Mouse (Mus musculus) left cerebral cortex, postnatal 10 days (tissue): ENCODE measurements around the gene Pak4. TPM values are rescaled to one million over a fixed set of nuclear protein-coding genes. Genes with fewer than 3 reads are reported as not detected.
A peak's percentile ranks its signal among the peaks of the same experiment; 100 is the strongest.
"Not testable (repeated sequence)": the region's sequence is repeated elsewhere in the genome, so short reads cannot be mapped to it uniquely, and the experiment has no call there.

Experiments
- DNase-seq, 2 experiments: peaks; one replicate each; pipeline ENCODE4 v3.0.0; 2021 to 2022; ENCODE audit warnings: low spot score in 2 of 2, mixed read lengths in 1 of 2; ENCODE audit errors: extremely low spot score in 1 of 2
- intact Hi-C: fragments of 180-260 bp; cut with DNase I; formaldehyde crosslinking; loops from one replicate; pipeline ENCODE4 v1.15.1; 2025
- microRNA-seq: library from miRNA; unstranded; fragments of <30 nt; microRNA quantifications from one replicate; pipeline ENCODE4 v1.2.0, GENCODE M21; 2022
- total RNA-seq, 2 experiments: library from RNA; stranded (reverse); gene quantifications; 2 replicates each; pipeline ENCODE4 v1.2.3; 2021

Pak4 gene
- total RNA-seq, 2 experiments from 2014 or later = 7.7 to 8.2 TPM

- intact Hi-C loops = no loop called here
- no peak for DNase-seq
These were observed 53.9 kb downstream of the Pak4 start for GRCm38 (mm10) chr7:28544051-28544601.

GRCm38 (mm10) chr7:28540526-28540925 lies 57.5 kb downstream of the Pak4 start, which contains the start of gene Sycn:
Sycn (plus strand) TSS chr7:28540885.
- intact Hi-C loops = no loop called here
- DNase-seq = no peak

GRCm38 (mm10) chr7:28538886-28539285 lies 59.1 kb downstream of the Pak4 start:
- DNase-seq, intact Hi-C loops: not testable (repeated sequence)

GRCm38 (mm10) chr7:28532005-28532404 lies 66.0 kb downstream of the Pak4 start:
- DNase-seq = no peak
- intact Hi-C loops = no loop called here

GRCm38 (mm10) chr7:28527922-28528719 lies 69.9 kb downstream of the Pak4 start:
- intact Hi-C loops = loop anchor here (5.0 kb wide), 1 partner anchor 81 kb away; no protein-coding TSS in a partner anchor
- peak in 1 of 2 experiments; percentile 84 for DNase-seq

- DNase-seq, intact Hi-C loops: not testable (repeated sequence)
These were observed 75.4 kb downstream of the Pak4 start, which contains the start of gene Ifnl3 for GRCm38 (mm10) chr7:28522536-28522935. Ifnl3 (plus strand) TSS chr7:28522836.

- no peak for DNase-seq
- intact Hi-C loops = no loop called here
These were observed 86.5 kb downstream of the Pak4 start for GRCm38 (mm10) chr7:28511441-28511840.

- intact Hi-C loops, DNase-seq: not testable (repeated sequence)
These were observed 87.5 kb downstream of the Pak4 start, which contains the start of gene Ifnl2 for GRCm38 (mm10) chr7:28510405-28510974. Ifnl2 (minus strand) TSS chr7:28510455.

- intact Hi-C loops, DNase-seq: not testable (repeated sequence)
These were observed 88.9 kb downstream of the Pak4 start for GRCm38 (mm10) chr7:28509121-28509520.

Small RNAs within 50 kb of the gene (microRNA-seq; reads per million reads assigned to microRNA genes)
- gene Mir7049 = 1.7 reads per million

Other genes with a start within 250 kb of the Pak4 start
- gene Rps16, start 247.5 kb downstream of the Pak4 start, total RNA-seq = 100 to 1,000 TPM; 642 to 668 TPM
- gene Plekhg2, start 225.6 kb downstream of the Pak4 start, total RNA-seq = 10 to 100 TPM; 10.0 to 12.3 TPM
- gene Zfp36, start 217.9 kb downstream of the Pak4 start, total RNA-seq = 1 to 10 TPM; 1.8 to 2.4 TPM
- 10 to 100 TPM; 18.5 to 19.3 TPM for gene Med29, start 205.5 kb downstream of the Pak4 start, total RNA-seq
- gene Paf1, start 205.2 kb downstream of the Pak4 start, total RNA-seq = 10 to 100 TPM; 65.3 to 66.1 TPM
- gene Gmfg, start 160.7 kb downstream of the Pak4 start, total RNA-seq = 1 to 10 TPM; 3.3 to 5.0 TPM
- gene Lrfn1, start 146.2 kb downstream of the Pak4 start, total RNA-seq = 100 to 1,000 TPM; 106 to 112 TPM
- gene Ifnl2, start 87.7 kb downstream of the Pak4 start, total RNA-seq = not detected
- gene Ifnl3, start 75.3 kb downstream of the Pak4 start, total RNA-seq = not detected
- not detected for gene Sycn, start 57.3 kb downstream of the Pak4 start, total RNA-seq
- under 1 TPM in 1 of 2 experiments, not detected in 1; 0.21 TPM for gene Nccrp1, start 50.9 kb downstream of the Pak4 start, total RNA-seq
- 10 to 100 TPM; 55.9 to 58.4 TPM for gene Samd4b, start within 50 bp of the Pak4 start, total RNA-seq
- gene Acp7, start 33.1 kb upstream of the Pak4 start, total RNA-seq = 1 to 10 TPM in 1 of 2 experiments, under 1 TPM in 1; 0.55 to 1.8 TPM
- 10 to 100 TPM; 16.0 to 19.8 TPM for gene Fbxo27, start 94.7 kb upstream of the Pak4 start, total RNA-seq
- 1 to 10 TPM; 1.5 to 2.5 TPM for gene Fbxo17, start 118.6 kb upstream of the Pak4 start, total RNA-seq
- gene Mrps12, start 143.6 kb upstream of the Pak4 start, total RNA-seq = 10 to 100 TPM; 53.9 to 54.7 TPM
- 10 to 100 TPM; 15.6 to 16.0 TPM for gene Sars2, start 143.8 kb upstream of the Pak4 start, total RNA-seq
- 1 to 10 TPM in 1 of 2 experiments, under 1 TPM in 1; 0.45 to 1.4 TPM for gene Ccer2, start 158.0 kb upstream of the Pak4 start, total RNA-seq
- 100 to 1,000 TPM; 131 to 154 TPM for gene Sirt2, start 168.6 kb upstream of the Pak4 start, total RNA-seq
- gene Nfkbib, start 169.3 kb upstream of the Pak4 start, total RNA-seq = 10 to 100 TPM; 34.7 to 39.6 TPM
- gene Rinl, start 190.8 kb upstream of the Pak4 start, total RNA-seq = 1 to 10 TPM in 1 of 2 experiments, under 1 TPM in 1; 0.83 to 3.5 TPM
- gene Hnrnpl, start 210.4 kb upstream of the Pak4 start, total RNA-seq = 100 to 1,000 TPM; 459 to 475 TPM
- gene Ech1, start 227.0 kb upstream of the Pak4 start, total RNA-seq = 10 to 100 TPM; 40.8 to 43.3 TPM
- gene Lgals4, start 235.7 kb upstream of the Pak4 start, total RNA-seq = 1 to 10 TPM; 2.4 to 2.7 TPM